Mouse (Mus musculus): ENCODE measurements at regions not wholly inside any gene's neighbourhood (a gene's known extent, or its start where the extent isn't known, plus 50 kb on each side); places are given as distances from the start of the nearest gene placed in this dataset.

- DNase-seq (ENCODE audit: extremely low spot score, low read depth, low spot score) = peak; percentile 31
Observed at GRCm38 (mm10) chr17:45292883-45293282, 140.7 kb downstream of the Cdc5l start.

- no peak for DNase-seq (ENCODE audit: extremely low spot score, low read depth, low spot score)
Observed at GRCm38 (mm10) chr17:45291052-45291451, 142.5 kb downstream of the Cdc5l start.

- DNase-seq (ENCODE audit: extremely low spot score, low read depth, low spot score) = no peak
Observed at GRCm38 (mm10) chr17:45285621-45286189, 147.8 kb downstream of the Cdc5l start.

GRCm38 (mm10) chr17:45281554-45281953, 152.0 kb downstream of the Cdc5l start:
- DNase-seq (ENCODE audit: extremely low spot score, low read depth, low spot score) = no peak

- DNase-seq (ENCODE audit: extremely low spot score, low read depth, low spot score) = no peak
Observed at GRCm38 (mm10) chr17:45279811-45280205, 153.7 kb downstream of the Cdc5l start.

GRCm38 (mm10) chr17:45279075-45279810, 154.3 kb downstream of the Cdc5l start:
- no peak for DNase-seq (ENCODE audit: extremely low spot score, low read depth, low spot score)

- DNase-seq (ENCODE audit: extremely low spot score, low read depth, low spot score) = no peak
Observed at GRCm38 (mm10) chr17:45277516-45277915, 156.0 kb downstream of the Cdc5l start.

GRCm38 (mm10) chr17:45276686-45277405, 156.7 kb downstream of the Cdc5l start:
- no peak for DNase-seq (ENCODE audit: extremely low spot score, low read depth, low spot score)

- DNase-seq (ENCODE audit: extremely low spot score, low read depth, low spot score) = no peak
Observed at GRCm38 (mm10) chr17:45274894-45275293, 158.6 kb downstream of the Cdc5l start.

GRCm38 (mm10) chr17:45266776-45267175, 166.8 kb downstream of the Cdc5l start:
- no peak for DNase-seq (ENCODE audit: extremely low spot score, low read depth, low spot score)

- no peak for DNase-seq (ENCODE audit: extremely low spot score, low read depth, low spot score)
Observed at GRCm38 (mm10) chr17:45265587-45265986, 167.9 kb downstream of the Cdc5l start.

- DNase-seq (ENCODE audit: extremely low spot score, low read depth, low spot score) = no peak
Observed at GRCm38 (mm10) chr17:45264434-45264833, 169.1 kb downstream of the Cdc5l start.

GRCm38 (mm10) chr17:45260421-45260820, 173.1 kb downstream of the Cdc5l start:
- DNase-seq (ENCODE audit: extremely low spot score, low read depth, low spot score) = no peak

GRCm38 (mm10) chr17:45258007-45258406, 175.5 kb downstream of the Cdc5l start:
- DNase-seq (ENCODE audit: extremely low spot score, low read depth, low spot score) = no peak

- DNase-seq (ENCODE audit: extremely low spot score, low read depth, low spot score) = no peak
Observed at GRCm38 (mm10) chr17:45252593-45253230, 180.8 kb downstream of the Cdc5l start.

- peak; percentile 37 for DNase-seq (ENCODE audit: extremely low spot score, low read depth, low spot score)
Observed at GRCm38 (mm10) chr17:45251034-45251730, 182.4 kb downstream of the Cdc5l start.

- no peak for DNase-seq (ENCODE audit: extremely low spot score, low read depth, low spot score)
Observed at GRCm38 (mm10) chr17:45250450-45250849, 183.1 kb downstream of the Cdc5l start.

- DNase-seq (ENCODE audit: extremely low spot score, low read depth, low spot score) = no peak
Observed at GRCm38 (mm10) chr17:45247142-45248137, 186.1 kb downstream of the Cdc5l start.

GRCm38 (mm10) chr17:45244870-45245269, 188.7 kb downstream of the Cdc5l start:
- no peak for DNase-seq (ENCODE audit: extremely low spot score, low read depth, low spot score)

- no peak for DNase-seq (ENCODE audit: extremely low spot score, low read depth, low spot score)
Observed at GRCm38 (mm10) chr17:45243103-45243502, 190.4 kb downstream of the Cdc5l start.
